In genomic region chr16:8667261-8667660, GRCm38 (mm10) we compare ENCODE assay signal across 10 mouse cellular contexts. TPM values are rescaled to one million over a fixed set of nuclear protein-coding genes. Genes with fewer than 3 reads are reported as not detected.
DNase-seq lines count a peak whose midpoint lies in the region; ATAC-seq and TF ChIP-seq lines count a peak whose summit lies in the region.
"Had no signal": no experiment of that assay in that cellular context is flagged by ENCODE, and none has a peak within 500 bp of the region (broad histone marks: within the 10 kb centered on the region; RNA-seq: fewer than 3 reads in every experiment).

No protein-coding gene starts in this region.

- DNase-seq in kidney, adult 2 months = peak; percentile 35
- DNase-seq in kidney, adult 18-20 months = no peak
- DNase-seq in adipocyte (ENCODE audit: low spot score) = peak; percentile 53
- peak; percentile 71 for DNase-seq in lung, postnatal 10 days
- DNase-seq in thymus, postnatal 4 days = no peak
- DNase-seq in cerebellum, postnatal 36 days = no peak
- DNase-seq in cerebellum, adult 11-12 months = no peak

- no peak overlapping the region for H3K9ac ChIP-seq in heart, embryonic 16.5 days (ENCODE audit: low read length)

- no peaks in the 10 kb centered on the region for H3K36me3 ChIP-seq in kidney, adult 2 months (ENCODE audit: control insufficient read depth, insufficient read depth, low read length)
- 0 out of 2 replicates have a peak, but pooled peaks cover 2% of the 10 kb centered on the region for H3K36me3 ChIP-seq in heart, embryonic 16.5 days (ENCODE audit: control insufficient read depth, insufficient read depth)

- TF ChIP-seq POLR2A in kidney, adult 2 months (IDR thresholded peaks at IDR 0.05; ENCODE audit: low read depth, low read length) = no peak

- H3K27ac ChIP-seq in kidney, adult 2 months (ENCODE audit: insufficient read depth, low read depth, low read length) = peak overlapping the region; percentile 12; the same call in 1 of the 2 replicates
- H3K27ac ChIP-seq in heart, embryonic 16.5 days (ENCODE audit: low read length) = peak overlapping the region; percentile 47

- H3K9me3 ChIP-seq in heart, embryonic 16.5 days (replicated peaks; ENCODE audit: control insufficient read depth, low read length) = no peaks in the 10 kb centered on the region

- H3K27me3 ChIP-seq in kidney, adult 2 months (replicated peaks; ENCODE audit: control insufficient read depth, insufficient read depth, low read length) = no peaks in the 10 kb centered on the region
- H3K27me3 ChIP-seq in heart, embryonic 16.5 days (ENCODE audit: control insufficient read depth, insufficient read depth, low read length) = no peaks in the 10 kb centered on the region

- ATAC-seq in heart, embryonic 16.5 days (replicated peaks; ENCODE audit: extremely low read depth, insufficient read depth, low FRiP score) = no peak

- 51% methylated on average over 7 of the region's 7 CpGs for WGBS in kidney, adult 2 months
- 48% methylated on average over 7 of the region's 7 CpGs for WGBS in heart, embryonic 16.5 days

- 0 out of 2 replicates have a peak overlapping the region, but pooled peaks have one; percentile 6 for H3K4me2 ChIP-seq in heart, embryonic 16.5 days (ENCODE audit: low read depth, low read length)

- no peak for TF ChIP-seq CTCF in kidney, adult 2 months (conservative IDR thresholded peaks at IDR 0.05; ENCODE audit: insufficient read depth, insufficient read length, low read depth, low read length)

- peaks cover 18% of the 10 kb centered on the region for H3K4me1 ChIP-seq in kidney, adult 2 months (ENCODE audit: control insufficient read depth, insufficient read depth, low read length)
- H3K4me1 ChIP-seq in heart, embryonic 16.5 days (ENCODE audit: control insufficient read depth, insufficient read depth, low read length) = peaks cover 56% of the 10 kb centered on the region

- no peak overlapping the region for H3K4me3 ChIP-seq in kidney, adult 2 months (ENCODE audit: insufficient read depth, low read depth, low read length)
- H3K4me3 ChIP-seq in heart, embryonic 16.5 days (ENCODE audit: low read length) = no peak overlapping the region

RNA-seq across cellular contexts. Expression of gene Carhsp1, which starts 4.7 kb away (rescaled TPM):
- 55.0 and 56.1 TPM in 2 replicates for polyA plus RNA-seq in kidney, adult 2 months (2012; rRNA removed)
- polyA plus RNA-seq in heart, embryonic 16.5 days (2015; fragmentation: Nextera tagmentation; extraction: Ambion mirVana) = 75.4 and 79.0 TPM in 2 replicates

RNA-seq across cellular contexts. Expression of gene Gm5767, which starts 13.3 kb away (rescaled TPM):
- polyA plus RNA-seq in kidney, adult 2 months (2012; rRNA removed) = 0.56 and 0.64 TPM in 2 replicates
- not detected in 2 replicates for polyA plus RNA-seq in heart, embryonic 16.5 days (2015; fragmentation: Nextera tagmentation; extraction: Ambion mirVana)
- polyA plus RNA-seq: intestine, embryonic 14.5 days; neural tube, embryonic 11.5 days had no signal

RNA-seq across cellular contexts. Expression of gene Tmem186, which starts 29.7 kb away (rescaled TPM):
- 13.4 and 13.8 TPM in 2 replicates for polyA plus RNA-seq in kidney, adult 2 months (2012; rRNA removed)
- polyA plus RNA-seq in heart, embryonic 16.5 days (2015; fragmentation: Nextera tagmentation; extraction: Ambion mirVana) = 19.5 and 19.7 TPM in 2 replicates

RNA-seq across cellular contexts. Expression of gene Pmm2, which starts 29.8 kb away (rescaled TPM):
- 64.2 and 66.6 TPM in 2 replicates for polyA plus RNA-seq in kidney, adult 2 months (2012; rRNA removed)
- 42.2 and 43.9 TPM in 2 replicates for polyA plus RNA-seq in heart, embryonic 16.5 days (2015; fragmentation: Nextera tagmentation; extraction: Ambion mirVana)

Comparison
In these comparisons a context has a peak if more than half of its experiments do, and no peak if none do; other contexts are left out.
1. DNase-seq: peak in kidney, adult 2 months (single experiment), adipocyte (single experiment) and lung, postnatal 10 days (single experiment); none in kidney, adult 18-20 months (single experiment), thymus, postnatal 4 days (single experiment), cerebellum, postnatal 36 days (0 of 2) and cerebellum, adult 11-12 months (single experiment).